Mouse (Mus musculus) lung, postnatal 0 days (tissue): ENCODE results near the gene Rnf24. TPM values are rescaled to one million over a fixed set of nuclear protein-coding genes. Genes with fewer than 3 reads are reported as not detected.

ENCODE experiments used
- ATAC-seq: fragments of 200-750 bp; cut with Nextera tagmentation; 2 replicates; pipeline ENCODE4 v1.8.0; 2017; ENCODE audit warnings: moderate library complexity
- DNase-seq: peaks from one replicate; pipeline ENCODE4 v3.0.0-alpha.2; 2016; ENCODE audit warnings: low spot score
- H3K27ac ChIP-seq: fragments of 300-500 bp; sonication (generic); 2 replicates; pipeline ENCODE4 v1.5.1; 2014; ENCODE audit warnings: antibody characterized with exemption, mild to moderate bottlenecking, low read length, mixed read lengths
- H3K27me3 ChIP-seq: fragments of 300-500 bp; sonication (generic); replicated peaks from 2 replicates; pipeline ENCODE4 v1.6.1; 2014; ENCODE audit warnings: low read length, mixed read lengths; ENCODE audit not compliant: insufficient read depth
- H3K36me3 ChIP-seq: fragments of 300-500 bp; sonication (generic); 2 replicates; pipeline ENCODE4 v1.6.1; 2014; ENCODE audit warnings: low read length, mixed read lengths; ENCODE audit not compliant: insufficient read depth
- H3K4me1 ChIP-seq: fragments of 300-500 bp; sonication (generic); 2 replicates; pipeline ENCODE4 v1.6.1; 2014; ENCODE audit warnings: antibody characterized with exemption, low read depth, low read length, mixed read lengths; ENCODE audit not compliant: insufficient read depth
- H3K4me2 ChIP-seq: fragments of 300-500 bp; sonication (generic); replicated peaks from 2 replicates; pipeline ENCODE4 v1.6.1; 2014; ENCODE audit warnings: low read depth, mild to moderate bottlenecking, low read length, moderate library complexity, mixed read lengths
- H3K4me3 ChIP-seq: fragments of 300-500 bp; sonication (generic); 2 replicates; pipeline ENCODE4 v1.5.1; 2014; ENCODE audit warnings: low read depth, low read length
- H3K9ac ChIP-seq: fragments of 300-500 bp; sonication (generic); replicated peaks from 2 replicates; pipeline ENCODE4 v1.6.1; 2014; ENCODE audit warnings: low read depth, mild to moderate bottlenecking
- H3K9me3 ChIP-seq: fragments of 300-500 bp; sonication (generic); 2 replicates; pipeline ENCODE4 v1.6.1; 2016; ENCODE audit warnings: low read length, mixed read lengths
- CTCF ChIP-seq: IDR thresholded peaks from 2 replicates; pipeline ENCODE4 v1.5.1; 2016; ENCODE audit warnings: antibody characterized with exemption, mild to moderate bottlenecking
- EP300 ChIP-seq: IDR thresholded peaks from 2 replicates; pipeline ENCODE4 v1.6.1; 2016; ENCODE audit warnings: antibody characterized with exemption, mild to moderate bottlenecking, control low read depth
- WGBS: fragments of 180-500 bp; shearing (Covaris S2); extraction: QIAGEN DNeasy Blood & Tissue Kit; methylation state at CpG from one replicate; pipeline ENCODE4 v1.1.7; 2014; 5-methylcytosine and 5-hydroxymethylcytosine counted together
- polyA plus RNA-seq: library from polyadenylated mRNA; unstranded; fragments of >200 nt; fragmentation: Nextera tagmentation; extraction: Ambion mirVana; gene quantifications from 2 replicates; pipeline ENCODE4 v1.2.1, GENCODE M21; 2015

The Rnf24 gene
- polyA plus RNA-seq, 1 experiment from 2014 or later, result 1.3 TPM

DNA sequence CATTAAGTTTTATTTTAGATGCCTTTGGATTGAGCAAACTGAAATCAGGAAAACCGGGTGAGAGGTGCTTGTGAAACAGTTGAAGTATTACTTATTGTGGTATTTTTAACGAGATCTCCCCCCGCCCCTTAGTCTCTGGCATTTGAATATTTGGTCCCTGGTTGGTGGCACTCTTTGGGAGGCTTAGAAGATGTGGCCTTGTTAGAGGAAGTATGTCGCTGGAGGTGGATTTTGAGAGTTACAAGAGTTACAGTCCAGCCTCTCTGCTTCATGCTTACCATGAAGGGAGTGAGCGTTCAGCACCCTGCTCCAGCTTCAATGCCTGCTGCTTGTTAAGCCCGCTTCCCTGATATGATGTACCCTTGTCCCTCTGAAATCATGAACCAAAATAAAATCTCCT lies 12.0 kb upstream of the Rnf24 start:
- no peaks in the 10 kb centered on the region for H3K27me3 ChIP-seq
- no peak overlapping the region for H3K9ac ChIP-seq
- H3K9me3 ChIP-seq, result no peaks in the 10 kb centered on the region
- WGBS, result 52% methylated on average over 6 of the region's 6 CpGs
- H3K36me3 ChIP-seq, result no peaks in the 10 kb centered on the region
- 0 out of 2 replicates have a peak, but pooled peaks have one; percentile 14 for ATAC-seq
- no peak overlapping the region for H3K4me3 ChIP-seq
- H3K4me2 ChIP-seq, result no peak overlapping the region
- H3K4me1 ChIP-seq, result no peaks in the 10 kb centered on the region
- DNase-seq, result peak; percentile 31
- TF ChIP-seq EP300 (no peak), CTCF (no peak)
- H3K27ac ChIP-seq, result no peak overlapping the region

DNA sequence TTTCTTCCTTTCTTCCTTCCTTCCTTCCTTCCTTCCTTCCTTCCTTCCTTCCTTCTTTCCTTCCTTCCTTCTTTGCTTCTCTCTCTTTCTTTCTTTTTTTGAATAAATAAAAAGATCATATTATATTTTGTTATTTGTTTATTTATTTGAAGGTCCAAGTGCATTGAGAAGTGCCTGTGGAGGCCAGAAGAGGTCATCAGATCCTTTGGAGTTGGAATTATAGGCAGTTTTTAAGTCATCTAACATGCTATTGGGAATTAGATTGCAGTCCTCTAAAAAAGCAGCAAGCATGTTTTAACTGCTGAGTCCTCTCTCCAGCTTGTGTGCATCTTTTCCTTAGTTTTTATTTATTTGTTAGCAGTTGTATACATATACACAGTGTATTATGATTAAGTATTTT lies 5.8 kb upstream of the Rnf24 start:
- ATAC-seq (no peak), DNase-seq (no peak)
- Histone ChIP-seq H3K27me3 (no peaks in the 10 kb centered on the region), H3K4me1 (no peaks in the 10 kb centered on the region), H3K4me2 (no peak overlapping the region), H3K9me3 (no peaks in the 10 kb centered on the region), H3K36me3 (no peaks in the 10 kb centered on the region), H3K4me3 (no peak overlapping the region), H3K27ac (no peak overlapping the region), H3K9ac (no peak overlapping the region)
- TF ChIP-seq CTCF, result no peak
- TF ChIP-seq EP300, result no peak

- Histone ChIP-seq H3K9ac (no peak overlapping the region), H3K36me3 (no peaks in the 10 kb centered on the region), H3K27me3 (no peaks in the 10 kb centered on the region), H3K4me2 (no peak overlapping the region), H3K9me3 (no peaks in the 10 kb centered on the region), H3K4me1 (peaks cover 5% of the 10 kb centered on the region; the same call in 1 of the 2 replicates), H3K27ac (no peak overlapping the region), H3K4me3 (no peak overlapping the region)
- DNase-seq, result no peak
- 42% methylated on average over 6 of the region's 6 CpGs for WGBS
- TF ChIP-seq EP300 (no peak), CTCF (no peak)
- no peak for ATAC-seq
Observed at GRCm38 (mm10) chr2:131354049-131354448, 1.4 kb upstream of the Rnf24 start.

DNA sequence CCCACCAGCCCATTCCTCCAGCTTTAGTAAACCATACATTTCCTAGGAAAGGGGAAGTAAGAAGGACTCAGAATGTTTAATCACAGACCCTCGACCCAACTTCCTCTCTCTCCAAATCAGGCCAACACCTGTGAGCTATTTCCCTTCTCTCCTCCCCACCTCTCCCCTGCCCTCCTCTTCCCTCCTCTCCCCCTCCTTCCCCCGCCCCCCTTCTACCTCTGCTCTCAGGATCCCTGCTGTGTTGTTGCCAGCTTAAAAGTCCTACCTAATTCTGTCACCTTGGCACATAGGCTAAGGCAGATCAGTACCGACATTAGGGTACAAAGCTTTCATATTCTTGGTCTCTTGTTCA lies 848 bp upstream of the Rnf24 start:
- no peak overlapping the region for H3K9ac ChIP-seq
- ATAC-seq, result no peak

GRCm38 (mm10) chr2:131351968-131352746 lies 535 bp downstream of the Rnf24 start:
- no peak for TF ChIP-seq EP300
- TF ChIP-seq CTCF, result no peak
- H3K4me1 ChIP-seq, result peaks cover 5% of the 10 kb centered on the region; the same call in 1 of the 2 replicates
- no peaks in the 10 kb centered on the region for H3K36me3 ChIP-seq
- peak overlapping the region; percentile 73 for H3K9ac ChIP-seq
- ATAC-seq (peak; percentile 72), DNase-seq (peak; percentile 57)
- under 1% methylated on average over 38 of the region's 51 CpGs for WGBS
- peak overlapping the region; percentile 88 for H3K4me3 ChIP-seq
- H3K4me2 ChIP-seq, result peak overlapping the region; percentile 90
- peak overlapping the region; percentile 57; the same call in 1 of the 2 replicates for H3K27ac ChIP-seq
- no peaks in the 10 kb centered on the region for H3K27me3 ChIP-seq
- no peaks in the 10 kb centered on the region for H3K9me3 ChIP-seq

More for the DNA sequence above, 848 bp upstream of the Rnf24 start:
- Histone ChIP-seq H3K4me1 (peaks cover 5% of the 10 kb centered on the region; the same call in 1 of the 2 replicates), H3K27me3 (no peaks in the 10 kb centered on the region), H3K9me3 (no peaks in the 10 kb centered on the region), H3K4me3 (no peak overlapping the region), H3K4me2 (peak overlapping the region; percentile 90), H3K36me3 (no peaks in the 10 kb centered on the region), H3K27ac (no peak overlapping the region)
- WGBS, result 14% methylated on average over 3 of the region's 3 CpGs
- no peak for TF ChIP-seq CTCF
- TF ChIP-seq EP300, result no peak
- peak; percentile 36 for DNase-seq

DNA sequence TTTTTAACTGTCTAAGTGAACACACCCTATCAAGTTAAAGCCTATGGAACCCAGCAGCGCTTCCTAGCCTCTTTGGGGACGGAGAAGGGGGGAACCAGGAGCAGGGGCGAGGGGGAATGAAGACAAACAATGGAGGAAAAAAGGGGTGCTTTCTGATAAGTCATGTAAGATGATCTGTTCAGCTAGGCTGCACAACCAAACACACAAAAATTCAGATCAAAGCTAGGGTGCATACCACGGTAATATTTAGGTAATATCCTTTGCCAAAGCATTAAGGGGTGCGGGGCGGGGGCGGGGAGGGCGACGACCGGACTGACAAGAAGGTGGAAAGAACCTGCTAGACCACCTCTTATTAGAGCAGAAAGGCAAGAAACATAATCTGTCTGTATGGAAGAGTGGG lies 1.2 kb downstream of the Rnf24 start:
- TF ChIP-seq EP300 (no peak), CTCF (no peak)
- Histone ChIP-seq H3K4me1 (peaks cover 5% of the 10 kb centered on the region; the same call in 1 of the 2 replicates), H3K9me3 (no peaks in the 10 kb centered on the region), H3K4me3 (peak overlapping the region; percentile 88), H3K9ac (no peak overlapping the region), H3K36me3 (no peaks in the 10 kb centered on the region), H3K27me3 (no peaks in the 10 kb centered on the region), H3K27ac (no peak overlapping the region), H3K4me2 (peak overlapping the region; percentile 90)
- DNase-seq, result no peak
- ATAC-seq, result no peak
- 23% methylated on average over 10 of the region's 10 CpGs for WGBS
